Mouse (Mus musculus): ENCODE measurements at regions not wholly inside any gene's neighbourhood (a gene's known extent, or its start where the extent isn't known, plus 50 kb on each side); places are given as distances from the start of the nearest gene placed in this dataset.

- Histone ChIP-seq H3K27ac (ENCODE audit: control insufficient read depth, low read depth, low read length) (no peak overlapping the region), H3K9ac (ENCODE audit: control insufficient read depth, low read depth, low read length, poor library complexity, severe bottlenecking) (no peak overlapping the region), H3K79me2 (ENCODE audit: control insufficient read depth, insufficient read depth, low read length, poor library complexity) (no peaks in the 10 kb centered on the region), H3K27me3 (ENCODE audit: control insufficient read depth in 1 of 2, insufficient read depth in 2 of 2, low read length in 2 of 2) (no peaks in the 10 kb centered on the region), H3K4me1 (ENCODE audit: control insufficient read depth in 1 of 2, insufficient read depth in 2 of 2, low read length in 2 of 2) (no peaks in the 10 kb centered on the region), H3K4me3 (ENCODE audit: control insufficient read depth in 1 of 2, insufficient read depth in 1 of 2, low read depth in 2 of 2, low read length in 2 of 2) (no peak overlapping the region), H3K36me3 (ENCODE audit: control insufficient read depth in 1 of 2, insufficient read depth in 2 of 2, low read length in 2 of 2) (no peaks in the 10 kb centered on the region), H3K9me3 (replicated peaks; ENCODE audit: insufficient read depth, low read length) (no peaks in the 10 kb centered on the region)
- TF ChIP-seq ZNF384 (IDR thresholded peaks at IDR 0.05; ENCODE audit: low read depth, low read length) (no peak), NELFE (IDR thresholded peaks at IDR 0.05; ENCODE audit: low read depth, low read length) (no peak), TCF12 (IDR thresholded peaks at IDR 0.05; ENCODE audit: low read depth, low read length) (no peak), CHD2 (IDR thresholded peaks at IDR 0.05; ENCODE audit: low read length) (no peak), MYB (IDR thresholded peaks at IDR 0.05; ENCODE audit: low read depth, low read length) (no peak), MAX (IDR thresholded peaks at IDR 0.05; ENCODE audit: low read length) (no peak), POLR2AphosphoS2 (IDR thresholded peaks at IDR 0.05; ENCODE audit: low read length) (no peak), JUND (IDR thresholded peaks at IDR 0.05; ENCODE audit: low read depth, low read length) (no peak), POLR2A (IDR thresholded peaks at IDR 0.05; ENCODE audit: control insufficient read depth in 1 of 2, insufficient read depth in 1 of 2, low read depth in 1 of 2, low read length in 2 of 2, poor library complexity in 1 of 2) (no peak), MXI1 (IDR thresholded peaks at IDR 0.05; ENCODE audit: low read depth, low read length) (no peak)
- DNase-seq (ENCODE audit: low read depth, low spot score) = no peak
These were observed 199.3 kb downstream of the Tgfb2 start for GRCm38 (mm10) chr1:186506517-186506916.

GRCm38 (mm10) chr1:186505912-186506311 is 199.9 kb downstream of the Tgfb2 start:
- TF ChIP-seq USF1 (IDR thresholded peaks at IDR 0.05; ENCODE audit: low read depth, low read length) (no peak), MYC (IDR thresholded peaks at IDR 0.05; ENCODE audit: low read depth, low read length) (no peak), MXI1 (IDR thresholded peaks at IDR 0.05; ENCODE audit: low read depth, low read length) (no peak), POLR2A (IDR thresholded peaks at IDR 0.05; ENCODE audit: control insufficient read depth in 1 of 2, insufficient read depth in 1 of 2, low read depth in 1 of 2, low read length in 2 of 2, poor library complexity in 1 of 2) (no peak), TAL1 (IDR thresholded peaks at IDR 0.05; ENCODE audit: low read length) (no peak)

GRCm38 (mm10) chr1:186505051-186505711 is 200.6 kb downstream of the Tgfb2 start:
- Histone ChIP-seq H3K27me3 (ENCODE audit: control insufficient read depth in 1 of 2, insufficient read depth in 2 of 2, low read length in 2 of 2) (no peaks in the 10 kb centered on the region), H3K9ac (ENCODE audit: control insufficient read depth, low read depth, low read length, poor library complexity, severe bottlenecking) (no peak overlapping the region), H3K4me3 (ENCODE audit: control insufficient read depth in 1 of 2, insufficient read depth in 1 of 2, low read depth in 2 of 2, low read length in 2 of 2) (no peak overlapping the region), H3K9me3 (replicated peaks; ENCODE audit: insufficient read depth, low read length) (no peaks in the 10 kb centered on the region), H3K36me3 (ENCODE audit: control insufficient read depth in 1 of 2, insufficient read depth in 2 of 2, low read length in 2 of 2) (no peaks in the 10 kb centered on the region), H3K27ac (ENCODE audit: control insufficient read depth, low read depth, low read length) (no peak overlapping the region), H3K79me2 (ENCODE audit: control insufficient read depth, insufficient read depth, low read length, poor library complexity) (no peaks in the 10 kb centered on the region), H3K4me1 (ENCODE audit: control insufficient read depth in 1 of 2, insufficient read depth in 2 of 2, low read length in 2 of 2) (no peaks in the 10 kb centered on the region)
- DNase-seq (ENCODE audit: low read depth, low spot score) = no peak
- TF ChIP-seq EP300 (IDR thresholded peaks at IDR 0.05; ENCODE audit: low read depth in 1 of 2, low read length in 2 of 2) (no peak), TCF12 (IDR thresholded peaks at IDR 0.05; ENCODE audit: low read depth, low read length) (no peak), JUND (IDR thresholded peaks at IDR 0.05; ENCODE audit: low read depth, low read length) (no peak), MEF2A (IDR thresholded peaks at IDR 0.05; ENCODE audit: extremely low read depth, insufficient replicate concordance, low read depth, low read length, poor library complexity, severe bottlenecking) (no peak), CHD1 (IDR thresholded peaks at IDR 0.05; ENCODE audit: low read depth, low read length) (no peak), GABPA (IDR thresholded peaks at IDR 0.05; ENCODE audit: low read depth, low read length) (no peak), USF2 (IDR thresholded peaks at IDR 0.05; ENCODE audit: borderline replicate concordance in 1 of 2, insufficient read depth in 1 of 2, low read depth in 1 of 2, low read length in 2 of 2) (no peak), E2F4 (IDR thresholded peaks at IDR 0.05; ENCODE audit: borderline replicate concordance, low read depth, low read length) (no peak), POLR2AphosphoS2 (IDR thresholded peaks at IDR 0.05; ENCODE audit: low read length) (no peak), TBP (IDR thresholded peaks at IDR 0.05; ENCODE audit: low read depth, low read length) (no peak), CTCF (IDR thresholded peaks at IDR 0.05 in 2 of 3, conservative IDR thresholded peaks at IDR 0.05 in 1 of 3; ENCODE audit: control insufficient read depth in 1 of 3, insufficient read depth in 1 of 3, low read depth in 2 of 3, low read length in 3 of 3, poor library complexity in 1 of 3, severe bottlenecking in 1 of 3) (no peak), KAT2A (conservative IDR thresholded peaks at IDR 0.05; ENCODE audit: low read depth, low read length) (no peak), ZC3H11A (IDR thresholded peaks at IDR 0.05; ENCODE audit: low read depth, low read length) (no peak), ZKSCAN1 (IDR thresholded peaks at IDR 0.05; ENCODE audit: low read depth, low read length) (no peak), MYB (IDR thresholded peaks at IDR 0.05; ENCODE audit: low read depth, low read length) (no peak), TAL1 (IDR thresholded peaks at IDR 0.05; ENCODE audit: low read length) (no peak), SMC3 (IDR thresholded peaks at IDR 0.05; ENCODE audit: low read depth, low read length) (no peak)

More at GRCm38 (mm10) chr1:186505912-186506311, 199.9 kb downstream of the Tgfb2 start:
- H3K79me2 ChIP-seq (ENCODE audit: control insufficient read depth, insufficient read depth, low read length, poor library complexity) = no peaks in the 10 kb centered on the region
- no peaks in the 10 kb centered on the region for H3K4me1 ChIP-seq (ENCODE audit: control insufficient read depth in 1 of 2, insufficient read depth in 2 of 2, low read length in 2 of 2)
- DNase-seq (ENCODE audit: low read depth, low spot score) = no peak
- H3K9ac ChIP-seq (ENCODE audit: control insufficient read depth, low read depth, low read length, poor library complexity, severe bottlenecking) = no peak overlapping the region
- H3K27me3 ChIP-seq (ENCODE audit: control insufficient read depth in 1 of 2, insufficient read depth in 2 of 2, low read length in 2 of 2) = no peaks in the 10 kb centered on the region
- H3K27ac ChIP-seq (ENCODE audit: control insufficient read depth, low read depth, low read length) = no peak overlapping the region
- no peaks in the 10 kb centered on the region for H3K36me3 ChIP-seq (ENCODE audit: control insufficient read depth in 1 of 2, insufficient read depth in 2 of 2, low read length in 2 of 2)
- H3K9me3 ChIP-seq (replicated peaks; ENCODE audit: insufficient read depth, low read length) = no peaks in the 10 kb centered on the region
- no peak overlapping the region for H3K4me3 ChIP-seq (ENCODE audit: control insufficient read depth in 1 of 2, insufficient read depth in 1 of 2, low read depth in 2 of 2, low read length in 2 of 2)

Measured in MEL (cell line).